Mouse (Mus musculus) 3T3-L1 (cell line): ENCODE results near the gene Fads1.
A peak's percentile ranks its signal among the peaks of the same experiment; 100 is the strongest.

Experiments
- DNase-seq: peaks from one replicate; pipeline ENCODE4 v3.0.0-alpha.2; 2015; ENCODE audit warnings: low read depth, low spot score

Fads1 gene

DNA sequence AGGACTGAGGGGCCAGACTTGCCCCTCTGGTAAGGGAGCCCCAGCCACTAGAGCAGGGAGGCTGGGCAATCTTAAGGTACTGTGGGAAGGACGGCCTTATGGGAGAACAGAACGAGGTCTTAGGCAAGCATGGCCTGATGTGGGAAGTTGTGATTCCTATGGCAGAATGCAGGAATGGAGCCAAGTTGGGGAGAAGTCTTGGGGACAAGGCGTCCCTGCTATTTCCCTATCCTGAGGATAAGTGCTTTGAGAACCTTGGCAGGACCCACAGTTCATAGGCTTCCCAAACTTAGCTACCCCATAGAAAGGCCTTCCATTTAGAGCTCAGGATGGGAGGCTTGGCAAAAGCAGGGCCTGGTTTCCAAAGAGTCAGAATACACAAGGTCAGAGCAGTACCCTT lies 26.2 kb downstream of the Fads1 start:
- no peak for DNase-seq

DNA sequence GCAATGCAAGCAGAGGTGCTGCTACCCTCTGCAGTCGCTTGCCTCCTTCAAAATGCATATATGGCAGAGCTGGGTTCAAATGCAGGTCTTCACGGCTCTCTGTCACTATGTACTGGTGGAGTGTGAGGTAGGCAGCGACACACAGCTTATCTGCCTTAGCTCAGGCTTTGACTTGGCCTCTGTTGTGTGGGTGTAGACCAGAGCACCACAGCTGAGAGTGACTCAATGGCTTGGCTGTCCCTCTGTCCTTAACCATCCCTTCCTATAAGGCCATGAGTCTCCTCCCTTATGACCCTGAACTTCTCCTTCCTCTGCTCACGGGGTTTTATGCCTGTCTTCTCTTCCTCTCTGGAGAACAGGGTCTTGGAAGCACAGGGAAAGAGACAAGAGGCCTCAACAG lies 28.2 kb downstream of the Fads1 start:
- DNase-seq, result no peak

DNA sequence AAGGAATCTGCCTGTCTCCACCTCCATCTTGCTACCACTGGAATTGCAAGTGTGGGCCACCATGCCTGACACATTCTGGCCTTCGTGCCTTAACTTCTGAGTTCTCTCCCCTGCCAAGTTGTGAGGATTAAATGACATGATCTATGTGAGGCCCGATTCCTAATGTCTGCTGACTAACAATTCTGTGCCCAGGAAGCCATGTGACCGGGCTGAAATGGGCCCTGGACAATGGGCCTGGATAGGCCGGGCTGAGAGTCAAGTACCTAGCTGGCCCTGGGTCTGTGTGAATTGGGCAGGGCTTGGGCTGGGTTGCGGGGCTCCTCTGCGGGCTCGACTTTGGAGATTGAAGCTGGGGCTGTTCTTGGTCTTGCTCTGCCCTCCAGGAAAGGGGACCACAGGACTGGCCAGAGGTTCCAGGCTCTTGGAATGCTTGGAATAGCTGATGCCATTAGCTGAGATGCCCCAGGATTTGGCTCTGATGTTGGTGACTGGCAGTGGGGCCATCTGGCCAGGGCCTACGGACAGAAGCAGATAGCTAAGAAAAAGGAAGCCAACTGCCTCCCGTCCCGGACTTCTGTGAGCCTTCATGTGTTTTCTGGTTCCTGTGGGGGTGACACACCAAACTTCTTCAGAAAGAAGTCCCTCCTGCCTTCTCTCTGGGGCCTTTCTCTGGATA lies 31.2 kb downstream of the Fads1 start:
- DNase-seq, result no peak

DNA sequence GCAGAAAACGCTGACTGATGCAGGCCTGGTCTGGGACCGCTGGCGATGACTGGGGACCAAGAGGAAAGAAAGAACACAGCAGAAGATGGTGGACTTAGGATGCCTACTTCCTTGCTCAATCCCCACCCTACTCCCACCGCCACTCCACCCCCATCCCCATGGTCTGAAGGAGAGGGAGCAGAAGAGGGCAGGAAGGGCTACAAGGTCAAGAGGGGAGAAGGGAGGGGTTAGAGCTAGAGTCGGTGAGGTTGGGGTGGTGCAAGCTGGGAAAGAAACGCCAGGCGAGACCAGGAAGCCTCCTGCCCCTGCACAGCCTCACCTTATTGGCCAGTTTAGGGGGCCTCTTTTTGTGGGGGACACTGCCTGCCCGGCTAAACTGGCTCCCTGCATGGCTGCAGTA lies 33.4 kb downstream of the Fads1 start:
- DNase-seq, result no peak

DNA sequence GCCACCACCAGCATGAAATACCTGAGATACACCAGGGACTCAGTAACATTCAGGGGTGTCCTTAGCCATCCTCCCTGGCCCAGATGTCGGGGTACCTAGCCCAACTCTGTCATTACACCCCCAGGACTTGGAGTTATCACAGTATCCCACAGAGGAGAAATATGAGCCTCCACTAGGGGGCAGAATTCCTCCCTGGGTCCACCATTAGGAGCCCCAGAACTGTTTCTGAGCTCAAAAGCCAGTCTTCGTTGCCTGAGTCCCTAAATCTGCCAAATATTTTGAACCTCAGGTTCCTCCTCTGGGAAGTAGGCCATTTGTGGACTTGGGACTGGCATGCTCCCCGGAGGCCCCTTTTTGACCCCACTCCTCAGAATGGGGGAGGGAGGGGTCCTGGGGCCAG lies 36.4 kb downstream of the Fads1 start:
- peak; percentile 72 for DNase-seq

DNA sequence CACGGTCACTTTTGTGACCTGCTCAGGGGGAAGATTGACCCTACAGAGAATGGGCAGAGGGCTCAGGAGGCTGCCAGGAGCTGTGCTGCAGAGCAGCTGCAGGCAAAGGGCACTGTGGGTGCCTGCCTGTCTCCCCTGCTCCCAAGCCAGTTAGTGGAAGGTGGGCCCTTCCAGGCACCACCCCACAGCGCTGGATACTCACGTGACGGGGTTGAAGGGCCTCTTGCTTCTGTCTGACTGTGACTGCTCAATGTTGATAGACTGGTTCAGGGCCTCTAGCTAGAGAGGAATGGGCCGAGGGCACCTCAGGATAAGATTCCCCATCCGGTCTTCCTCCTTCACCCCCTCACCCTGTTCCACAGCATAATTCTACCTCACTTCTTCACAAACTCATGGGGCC lies 36.9 kb downstream of the Fads1 start:
- DNase-seq, result no peak

DNA sequence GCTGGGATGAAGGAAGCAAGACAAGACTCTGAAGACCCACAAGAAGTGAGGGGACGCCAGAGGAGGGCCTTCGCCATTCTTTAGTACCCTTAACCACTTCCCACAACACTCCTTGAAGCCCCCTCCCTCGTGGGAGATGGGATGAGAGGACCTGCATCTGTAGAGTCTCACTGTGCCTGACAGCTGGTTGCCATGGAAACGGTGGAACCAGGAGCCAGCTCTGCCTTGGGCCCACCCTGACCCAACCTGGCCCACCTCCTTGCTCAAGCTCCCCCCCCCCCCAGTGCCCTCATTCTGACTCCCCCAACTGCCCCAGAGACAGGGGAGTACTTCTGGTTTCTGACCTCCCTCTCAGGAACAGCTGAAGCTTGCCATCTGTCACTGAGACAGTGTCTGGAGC lies 38.9 kb downstream of the Fads1 start:
- no peak for DNase-seq

DNA sequence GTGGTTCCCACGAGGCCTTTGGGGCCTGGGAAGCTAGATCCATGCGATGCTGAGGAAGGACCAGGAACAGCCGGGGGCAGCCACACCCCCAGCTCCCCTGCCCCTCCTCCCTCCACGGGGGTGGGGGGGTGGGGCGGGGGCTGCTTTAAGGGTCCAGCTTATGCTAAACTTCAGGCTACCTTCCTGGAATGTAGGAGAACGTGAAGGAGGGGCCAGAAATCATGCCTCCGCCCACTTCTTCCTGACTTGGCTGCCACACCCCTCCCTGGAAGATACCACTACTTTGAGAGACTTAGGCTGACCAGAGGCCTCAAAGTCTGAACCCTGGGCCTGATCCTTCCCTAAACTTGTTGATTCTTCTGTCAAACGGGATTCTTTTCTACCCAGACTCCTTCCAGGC lies 40.0 kb downstream of the Fads1 start:
- DNase-seq, result peak; percentile 15

DNA sequence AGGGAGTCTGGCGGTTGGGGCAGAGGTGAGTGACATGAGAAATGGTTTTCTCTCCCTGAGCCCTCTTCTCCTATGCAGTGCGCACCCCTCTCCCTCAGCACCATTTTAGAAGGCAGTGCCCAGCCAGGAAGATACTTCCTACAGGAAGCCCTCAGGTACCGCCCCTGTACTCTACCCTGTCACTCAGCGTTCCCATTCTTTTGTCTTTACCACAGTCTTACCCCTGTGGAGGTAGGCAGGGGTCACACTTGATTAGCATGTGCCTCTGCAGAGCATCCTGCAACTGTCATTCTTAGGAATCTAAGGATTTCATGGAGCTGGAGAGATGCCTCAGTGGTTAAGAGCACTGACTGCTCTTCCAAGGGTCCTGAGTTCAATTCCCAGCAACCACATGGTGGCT lies 40.9 kb downstream of the Fads1 start:
- no peak for DNase-seq

DNA sequence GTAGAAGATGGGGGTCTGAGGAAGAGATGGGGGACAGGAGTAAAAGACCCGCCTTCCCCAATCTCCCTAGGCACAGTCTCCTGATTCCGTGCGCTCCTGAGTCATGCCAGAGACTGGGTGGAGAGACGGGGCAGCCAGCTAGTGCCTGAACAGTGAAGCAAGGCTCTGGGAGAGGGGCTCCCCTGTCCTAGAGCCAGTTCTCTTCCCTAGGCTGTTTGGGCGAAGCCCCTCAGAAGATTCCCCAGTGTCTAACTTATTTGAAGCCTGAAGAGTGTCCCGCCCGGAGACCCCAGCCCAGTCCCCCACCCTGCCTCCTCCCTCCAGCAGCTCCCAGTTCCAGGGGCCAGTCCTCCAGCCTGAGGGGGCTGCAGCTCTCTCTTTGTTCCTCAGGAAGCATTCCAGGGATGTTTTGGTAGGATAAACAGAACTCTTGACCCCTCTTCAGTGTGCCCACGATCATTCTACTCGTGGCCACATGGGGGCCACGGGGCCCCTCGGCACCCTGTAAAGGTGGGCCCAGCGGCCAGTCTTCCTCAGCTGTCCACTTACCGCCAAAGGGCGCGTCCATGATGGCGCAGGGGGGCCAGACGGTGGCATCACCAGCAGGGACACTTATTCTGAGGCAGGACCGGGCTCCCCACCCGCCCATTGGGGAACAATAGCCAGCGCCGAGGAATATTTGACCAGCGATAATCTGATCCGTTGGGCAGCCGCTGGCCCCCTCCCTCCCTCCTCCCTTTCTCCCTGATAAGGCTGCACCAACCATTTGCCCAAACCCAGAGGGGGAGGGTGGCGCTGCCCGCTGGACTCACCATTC lies 42.2 kb downstream of the Fads1 start:
- no peak for DNase-seq

DNA sequence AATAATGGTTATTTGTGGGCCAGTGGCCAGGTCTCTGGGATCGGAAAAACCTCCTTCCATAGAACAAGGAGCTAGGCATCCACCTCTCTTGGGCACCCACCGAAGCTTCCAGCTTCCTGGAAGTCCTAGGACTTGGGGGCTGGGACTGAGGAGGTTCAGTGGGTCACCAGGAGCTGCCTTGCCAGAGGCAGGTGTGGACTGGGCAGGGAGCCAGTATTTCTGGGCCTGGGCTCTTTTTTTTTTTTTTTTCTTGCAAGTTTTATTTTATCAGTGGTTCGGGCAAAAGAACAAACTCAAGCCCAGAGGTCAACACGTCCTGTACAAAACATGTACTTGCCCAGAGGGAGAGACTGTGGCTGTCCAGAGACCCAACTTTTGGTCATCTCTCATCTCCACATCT lies 43.1 kb downstream of the Fads1 start:
- DNase-seq, result no peak

DNA sequence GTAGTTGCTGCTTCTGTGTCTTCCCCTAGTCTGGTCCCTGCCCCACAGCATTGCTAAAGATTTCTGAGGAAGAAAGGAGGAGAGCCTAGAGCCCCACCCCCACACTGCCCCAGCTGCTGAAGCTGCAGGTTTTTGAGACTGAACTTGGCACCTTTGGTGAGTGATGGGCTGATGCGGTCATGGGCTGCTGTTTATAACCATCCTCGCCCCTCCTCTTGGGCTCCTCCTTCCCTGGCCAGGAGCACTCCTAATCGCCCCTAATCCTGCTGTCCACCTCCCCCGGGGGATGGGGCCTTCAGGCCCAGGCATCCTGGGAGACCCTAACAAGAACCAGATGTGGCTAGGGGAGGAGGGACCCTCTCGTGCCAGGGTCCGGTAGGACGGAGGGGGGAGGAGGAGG lies 48.3 kb downstream of the Fads1 start:
- DNase-seq, result no peak

DNA sequence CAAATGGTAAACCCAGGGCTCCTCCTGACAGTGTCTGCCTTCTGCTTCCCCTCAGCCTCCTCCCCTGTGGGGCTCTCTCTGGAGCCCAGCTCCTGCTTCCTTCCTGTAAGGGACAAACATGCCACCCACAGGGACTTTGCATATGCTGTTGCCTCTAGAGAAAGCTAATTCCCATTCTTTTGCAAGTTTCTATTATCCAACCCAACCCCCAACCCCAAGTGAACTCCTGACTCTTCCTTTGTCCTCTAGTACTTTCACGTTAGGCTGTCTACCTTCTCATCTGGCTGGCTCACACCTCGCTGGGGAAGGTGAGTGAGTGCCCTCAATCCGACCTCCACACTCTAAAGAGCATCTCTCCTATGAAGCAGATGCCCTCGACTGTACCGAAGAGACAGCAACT lies 49.2 kb downstream of the Fads1 start:
- no peak for DNase-seq

DNA sequence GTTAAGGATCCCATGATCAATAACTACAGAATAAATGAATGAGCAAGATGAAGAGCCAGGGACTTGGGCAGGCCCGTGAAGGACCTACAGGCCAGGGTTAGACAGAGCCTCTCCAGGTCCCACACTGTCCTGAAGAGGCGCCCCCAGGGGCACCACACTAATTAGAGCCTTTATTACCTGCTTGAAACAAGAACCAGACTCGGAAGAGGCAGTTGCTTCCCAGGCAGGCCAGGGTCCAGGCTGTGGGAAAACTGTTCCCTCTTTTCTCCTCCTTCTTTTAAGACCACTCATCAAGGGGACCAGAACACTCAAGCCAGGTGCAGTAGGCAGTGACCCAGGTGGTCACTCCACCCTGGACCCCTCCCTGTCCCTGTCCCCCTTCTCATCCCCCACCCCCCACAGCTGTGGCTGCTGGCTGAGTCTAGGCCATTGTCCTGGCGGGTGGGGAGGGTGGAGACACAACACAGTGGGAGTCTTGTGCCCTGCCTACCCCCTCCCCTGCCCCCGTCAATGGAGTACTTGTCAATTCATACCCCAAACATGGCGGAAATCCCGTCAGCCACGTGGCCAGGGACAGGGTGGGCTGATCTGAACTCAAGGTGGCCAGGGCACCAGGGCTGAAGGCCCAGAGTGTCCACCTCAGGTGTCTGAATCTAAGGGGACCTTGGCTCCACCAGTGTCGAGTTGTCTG lies 49.8 kb downstream of the Fads1 start:
- DNase-seq, result no peak

DNA sequence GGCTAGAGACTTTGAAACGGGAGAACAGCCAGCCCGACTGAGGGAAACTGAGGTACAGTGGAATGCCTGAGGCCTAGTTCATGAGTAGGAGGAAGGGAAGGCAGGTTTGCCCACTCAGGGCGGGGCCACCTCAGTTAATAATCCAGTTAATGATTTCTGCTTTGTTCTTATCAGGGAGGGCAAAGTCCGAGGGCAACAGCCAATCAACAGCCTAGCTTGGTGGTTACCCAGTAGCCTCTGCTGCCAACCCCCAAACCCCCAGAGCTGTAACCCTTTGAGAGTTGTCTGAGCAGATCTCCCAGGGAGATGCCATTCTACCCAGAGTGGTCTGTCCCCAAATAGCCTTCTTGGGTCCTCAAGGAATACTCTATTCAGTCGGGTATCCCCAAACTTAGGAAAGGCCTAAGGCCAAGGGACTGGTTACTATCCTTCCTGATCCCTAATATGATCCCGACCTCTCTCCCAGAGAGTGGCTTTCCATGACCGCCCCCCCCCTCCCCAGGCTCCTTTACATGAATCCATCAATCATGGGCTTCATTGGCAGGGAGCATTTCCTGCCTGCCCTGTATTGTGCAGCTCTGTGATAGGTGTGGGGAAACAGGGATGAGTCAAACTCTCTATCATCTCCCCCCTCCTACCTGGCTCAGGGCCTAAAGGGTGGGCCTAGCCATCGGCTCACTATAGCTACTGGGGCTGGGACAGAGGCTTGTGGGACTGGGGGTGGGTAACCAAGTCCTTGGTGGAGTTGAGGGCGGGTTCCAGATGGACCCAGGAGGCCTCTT lies 53.3 kb downstream of the Fads1 start:
- peak; percentile 20 for DNase-seq

DNA sequence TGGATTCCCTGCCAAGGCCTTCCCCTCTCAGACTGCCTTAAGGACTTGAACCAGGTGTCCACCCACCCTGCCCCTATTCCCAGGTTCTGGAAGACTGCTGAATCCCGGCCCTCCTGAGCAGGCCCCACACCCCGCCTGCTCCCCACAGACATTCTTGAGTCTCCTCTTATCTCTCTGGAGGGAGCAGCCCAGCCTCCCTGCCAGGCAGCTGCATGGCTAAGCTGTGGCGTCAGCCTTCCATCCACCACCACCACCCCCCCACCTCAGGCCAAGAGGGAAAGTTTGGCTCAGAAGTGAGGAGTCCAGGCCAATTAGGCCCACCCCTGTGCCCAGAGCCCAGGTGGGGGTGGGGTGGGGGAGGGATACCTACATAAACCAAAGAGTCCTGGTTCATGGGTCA lies 55.8 kb downstream of the Fads1 start:
- no peak for DNase-seq

DNA sequence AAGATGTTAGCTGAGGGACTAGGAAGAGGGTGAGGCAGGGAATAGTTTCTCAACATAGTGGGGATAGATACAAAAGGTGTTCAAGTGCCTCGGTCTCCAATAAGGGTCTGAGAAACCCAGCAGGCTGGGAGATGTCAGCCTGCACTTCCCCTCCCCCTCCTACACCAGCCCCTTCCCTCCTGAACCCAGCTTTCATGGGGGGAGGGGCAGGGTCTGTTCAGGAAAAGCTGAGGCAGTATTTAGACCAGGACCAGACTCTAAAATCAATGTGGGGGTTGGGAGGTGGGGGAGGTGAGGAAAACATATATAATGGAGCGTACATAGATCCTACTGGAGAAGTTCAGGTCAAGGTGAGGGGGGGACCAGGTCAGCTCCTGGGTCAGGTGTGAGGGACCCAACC lies 56.7 kb downstream of the Fads1 start:
- DNase-seq, result no peak

DNA sequence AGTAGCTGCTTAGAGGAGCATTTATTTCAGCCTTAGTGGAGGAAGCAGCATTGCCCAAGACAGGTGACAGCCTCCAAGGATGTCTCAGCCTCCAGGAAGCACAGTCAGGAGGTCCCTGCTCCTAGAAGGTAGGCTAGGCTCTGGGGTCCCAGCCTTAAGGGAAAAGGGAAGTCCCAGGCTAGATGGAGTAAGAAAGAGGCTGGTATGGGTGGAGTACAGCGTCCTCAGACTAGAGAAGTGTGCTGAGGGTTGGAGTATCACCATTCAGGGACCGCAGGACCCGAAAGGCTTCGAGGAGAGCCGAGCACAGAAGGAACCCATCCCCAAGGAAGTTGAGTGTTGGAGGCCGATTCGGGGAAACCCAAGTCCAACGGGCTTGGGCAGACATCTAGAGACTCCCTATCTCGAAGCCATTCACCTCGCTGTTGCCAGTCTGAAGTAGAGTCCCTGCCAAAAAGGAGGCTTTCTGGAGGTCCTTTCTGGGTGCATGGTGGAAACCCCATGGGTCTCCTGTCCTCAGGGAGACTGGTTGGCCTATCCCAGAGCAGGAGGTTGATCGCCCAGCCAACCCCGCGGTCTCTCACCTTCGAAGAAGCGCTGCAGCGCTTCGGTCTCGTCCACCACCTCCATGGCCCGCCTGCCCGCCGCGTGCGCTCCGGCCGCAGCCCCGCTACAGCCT lies 57.4 kb downstream of the Fads1 start:
- no peak for DNase-seq

DNA sequence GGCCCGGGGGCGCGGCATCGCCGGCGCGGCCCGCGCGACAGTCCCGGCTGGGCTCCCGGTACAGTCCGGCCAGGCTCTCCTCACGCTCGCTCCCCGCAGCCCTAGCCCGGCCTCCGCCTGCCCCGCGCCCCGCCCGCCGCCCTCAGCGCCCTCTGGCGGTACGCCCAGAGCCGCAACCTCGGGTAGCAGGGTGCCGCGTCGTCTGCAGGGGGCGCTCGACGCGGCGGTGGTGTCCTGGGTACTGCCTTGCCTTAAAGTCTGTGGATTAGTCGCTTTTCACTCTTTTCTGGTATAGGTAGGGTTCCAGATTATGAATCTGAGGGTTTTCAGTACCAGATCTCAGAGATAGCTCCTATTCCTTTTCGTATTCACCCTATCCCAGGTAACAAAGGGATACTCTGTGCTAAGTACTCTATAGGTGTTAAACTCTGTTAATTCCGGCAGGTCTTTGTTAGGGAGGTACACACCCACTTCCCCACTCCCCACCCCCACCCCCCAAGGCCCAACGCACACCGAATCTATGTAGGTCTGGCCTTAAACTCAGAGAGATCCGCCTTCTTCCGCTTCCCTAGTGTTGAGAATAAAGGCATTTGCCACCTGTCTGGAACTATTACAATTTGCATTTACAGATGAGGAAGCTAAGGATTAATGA lies 58.1 kb downstream of the Fads1 start, which contains the start of gene Myrf:
Gene Myrf, minus strand, starts transcription at position 95 of the 652 bp plus-strand sequence.
- DNase-seq, result no peak

DNA sequence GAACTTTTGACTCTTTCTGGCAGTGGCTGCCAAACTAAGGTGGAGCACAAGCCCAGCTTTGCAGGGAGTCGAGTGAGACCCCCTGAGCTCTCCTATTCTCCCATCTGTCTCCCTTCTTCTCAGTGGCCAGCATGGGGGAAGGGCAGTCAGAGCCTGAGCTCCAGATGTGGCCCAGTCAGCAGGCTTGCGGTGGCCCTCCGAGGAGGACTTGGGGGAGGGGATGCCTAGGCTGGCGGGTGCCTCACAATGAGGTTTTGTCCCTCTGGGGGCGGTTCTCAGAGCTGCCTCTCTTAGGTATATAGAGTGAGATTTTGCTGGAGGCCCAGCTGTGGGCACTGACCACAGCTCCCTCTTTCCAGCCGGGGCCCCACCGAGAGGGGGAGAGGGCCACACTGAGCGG lies 60.2 kb downstream of the Fads1 start:
- DNase-seq, result no peak

DNA sequence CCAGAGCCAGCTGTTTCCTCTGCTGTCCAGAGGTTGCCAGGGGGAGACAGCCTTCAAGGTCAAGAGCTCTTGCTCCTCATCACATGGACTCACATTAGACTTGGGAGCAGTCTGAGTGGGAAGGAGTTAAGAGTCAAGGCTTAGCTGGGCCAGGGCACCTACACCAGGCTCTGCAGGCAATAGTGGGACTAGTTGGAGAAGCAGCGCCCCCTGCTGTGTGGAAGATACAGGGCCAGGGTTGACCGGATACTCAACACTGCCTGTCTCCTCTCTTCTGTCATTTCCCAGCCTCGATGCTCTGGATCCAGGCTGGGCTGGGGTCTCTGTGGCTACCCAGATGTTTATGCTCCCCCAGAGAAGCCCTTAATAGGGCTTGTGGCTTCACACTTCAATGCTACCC lies 61.5 kb downstream of the Fads1 start:
- DNase-seq, result peak; percentile 70
